Mouse (Mus musculus) c-Kit-positive CD71-negative TER-119-negative erythroid progenitor cells, embryonic 14.5 days (primary cell): Measurements from ENCODE around the gene Zfp414.

Source experiments
- DNase-seq: peaks from one replicate; pipeline ENCODE4 v3.0.0-alpha.2; 2013; ENCODE audit warnings: low read depth

Zfp414 gene

DNA sequence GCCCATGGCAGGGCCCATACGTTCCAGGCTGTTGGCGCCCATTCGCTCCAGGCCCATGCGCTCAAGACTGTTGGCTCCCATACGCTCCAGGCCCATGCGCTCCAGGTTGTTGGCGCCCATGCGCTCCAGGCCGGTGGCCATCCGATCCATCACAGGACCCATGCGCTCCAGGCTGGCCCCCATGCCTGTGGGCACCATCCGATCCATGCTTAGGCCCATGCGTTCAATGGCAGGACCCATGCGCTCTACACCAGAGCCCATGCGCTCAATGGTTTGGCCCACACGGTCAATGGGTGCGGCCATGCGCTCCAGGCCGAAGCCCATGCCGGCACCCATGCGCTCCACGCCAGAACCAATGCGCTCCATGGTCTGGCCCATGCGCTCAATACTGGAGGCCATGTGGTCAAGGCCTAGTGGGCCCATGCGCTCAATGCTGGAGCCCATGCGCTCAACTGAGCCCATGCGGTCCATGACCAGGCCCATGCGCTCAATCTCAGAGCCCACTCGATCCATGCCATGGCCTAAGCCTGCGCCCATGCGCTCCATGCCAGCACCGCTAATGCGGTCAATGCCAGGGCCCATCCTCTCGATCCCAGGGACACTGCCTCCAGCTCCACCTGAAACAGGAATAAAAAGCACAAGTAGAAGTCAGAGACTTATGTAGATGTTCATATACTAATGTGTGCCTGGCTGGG, 21.0 kb downstream of the Zfp414 start:
- no peak for DNase-seq

- DNase-seq = no peak
Measured at GRCm38 (mm10) chr17:33666813-33667212, 37.9 kb downstream of the Zfp414 start.

GRCm38 (mm10) chr17:33669681-33670080, 40.8 kb downstream of the Zfp414 start:
- DNase-seq = no peak

DNA sequence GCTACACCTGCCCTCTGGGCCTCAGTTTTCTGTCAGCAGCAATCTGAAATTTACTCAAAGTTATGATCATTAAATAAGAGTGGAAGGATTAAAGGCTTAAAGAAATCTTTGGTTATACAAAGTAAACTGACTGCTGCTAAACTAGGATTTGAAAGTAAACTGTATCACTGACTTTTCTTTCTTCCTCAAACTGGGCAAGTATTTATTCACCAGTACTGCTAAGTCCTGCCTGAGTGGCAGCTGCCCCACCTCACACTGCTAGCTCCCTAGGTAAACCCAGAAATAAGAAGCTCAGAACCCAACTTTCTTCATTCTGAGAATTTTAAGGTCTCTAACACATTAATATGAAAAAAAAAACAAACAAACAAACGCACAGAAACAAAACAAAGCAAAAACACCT, 44.9 kb downstream of the Zfp414 start:
- DNase-seq = no peak

GRCm38 (mm10) chr17:33675452-33675851, 46.6 kb downstream of the Zfp414 start:
- no peak for DNase-seq

DNA sequence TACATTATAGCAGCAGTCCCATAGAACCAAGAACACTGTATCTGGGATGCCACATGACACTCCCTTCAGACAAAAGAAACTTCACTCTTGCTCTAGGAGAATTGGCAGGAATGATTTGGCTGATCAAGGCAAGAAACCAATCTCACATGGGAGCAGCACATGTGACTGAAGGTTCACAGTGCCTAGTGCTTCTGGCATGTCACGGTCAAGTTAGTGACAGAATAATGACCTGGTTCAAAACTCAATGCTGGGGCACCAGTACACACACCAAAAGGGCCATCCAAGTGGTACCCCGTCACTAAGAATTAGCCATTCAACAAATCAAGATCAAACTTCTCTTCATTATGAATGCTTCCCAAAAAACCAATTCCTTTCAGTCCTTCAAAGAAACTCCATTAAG, 47.2 kb downstream of the Zfp414 start:
- no peak for DNase-seq

- DNase-seq = no peak
Measured at GRCm38 (mm10) chr17:33678771-33679170, 49.9 kb downstream of the Zfp414 start.
